Mouse (Mus musculus) neural tube, postnatal 0 days (tissue): ENCODE measurements around the gene Washc4. TPM values are rescaled to one million over a fixed set of nuclear protein-coding genes. Genes with fewer than 3 reads are reported as not detected.

Experiments
- polyA plus RNA-seq: library from polyadenylated mRNA; unstranded; fragments of >200 nt; fragmentation: Nextera tagmentation; extraction: Ambion mirVana; gene quantifications from 2 replicates; pipeline ENCODE4 v1.2.1, GENCODE M21; 2015

Gene Washc4
- polyA plus RNA-seq = 27.4 and 30.4 TPM in 2 replicates

DNA sequence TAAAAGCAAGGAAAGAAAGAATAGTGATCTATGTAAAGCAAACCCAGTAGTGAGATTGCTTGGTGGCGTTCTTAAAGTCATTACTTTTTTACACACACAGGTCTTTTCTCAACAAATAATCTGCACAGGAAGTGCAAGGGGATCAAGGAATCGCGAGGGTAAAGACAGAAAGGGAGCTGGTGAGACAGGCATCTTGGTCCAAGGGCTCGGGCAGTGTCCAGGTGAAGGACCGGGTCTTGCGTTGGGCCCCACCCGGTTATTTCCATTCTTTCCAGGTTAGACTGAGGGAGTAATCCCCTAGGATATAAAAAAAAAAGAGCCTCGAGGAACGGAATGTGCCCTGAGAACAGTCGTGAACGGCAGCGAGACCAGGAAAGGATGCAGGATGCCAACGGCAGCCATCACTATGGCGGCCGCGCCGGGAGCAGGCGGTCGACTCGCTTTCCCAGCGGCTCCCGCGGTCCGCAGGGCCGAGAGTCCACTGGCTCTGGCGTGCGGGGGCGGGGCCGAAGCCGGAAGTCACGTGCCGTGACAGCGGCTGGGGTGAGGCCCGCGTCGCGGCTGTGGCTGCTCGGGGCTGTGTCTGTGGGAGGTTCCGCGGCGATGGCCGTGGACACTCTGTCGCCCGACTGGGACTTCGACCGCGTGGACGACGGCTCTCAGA lies at the start of gene Washc4:
Gene Washc4, plus strand, starts transcription at position 314 of the 664 bp plus-strand sequence.

DNA sequence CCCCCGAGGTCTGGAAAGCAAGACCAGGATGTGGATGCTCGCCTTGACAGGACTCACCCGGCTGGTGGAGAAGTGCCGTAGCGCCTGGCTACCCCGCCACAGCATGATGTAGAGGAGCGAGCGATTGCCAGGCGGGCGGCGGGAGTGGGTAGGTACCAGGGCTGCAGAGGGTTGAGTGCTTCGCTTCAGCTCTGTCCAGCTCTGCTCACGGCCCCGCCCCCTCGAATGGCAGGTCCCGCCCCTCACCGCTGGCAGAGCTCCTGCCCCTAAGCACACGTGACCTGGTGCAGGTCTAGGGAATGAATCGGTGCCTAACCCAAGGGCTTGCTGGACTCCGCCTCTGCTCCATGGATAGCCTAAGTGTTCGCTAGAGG lies 9.7 kb upstream of the Washc4 start, which contains the start of gene Aldh1l2:
Gene Aldh1l2, minus strand, starts transcription at position 231 of the 374 bp plus-strand sequence.

Other genes with a start within 250 kb of the Washc4 start
- 9.0 and 10.4 TPM in 2 replicates for gene Slc41a2, start 205.9 kb upstream of the Washc4 start, polyA plus RNA-seq
- 0.53 and 0.59 TPM in 2 replicates for gene D10Wsu102e, start 183.5 kb upstream of the Washc4 start, polyA plus RNA-seq
- gene Aldh1l2, start 9.6 kb upstream of the Washc4 start, polyA plus RNA-seq = 7.5 and 9.9 TPM in 2 replicates
- 40.4 and 43.9 TPM in 2 replicates for gene Appl2, start 105.0 kb downstream of the Washc4 start, polyA plus RNA-seq
- 125 and 139 TPM in 2 replicates for gene 1500009L16Rik, start 179.1 kb downstream of the Washc4 start, polyA plus RNA-seq